Mouse (Mus musculus): Measurements from ENCODE around the gene Gm10382.

Gm10382 gene

GRCm38 (mm10) chr5:125392977-125393621 is 4.0 kb downstream of the Gm10382 start:
- in situ Hi-C loops (cut with MboI, MseI): no loop called here

GRCm38 (mm10) chr5:125393622-125394603 is 4.8 kb downstream of the Gm10382 start:
- in situ Hi-C loops (cut with MboI, MseI): no loop called here

GRCm38 (mm10) chr5:125395008-125395407 is 5.9 kb downstream of the Gm10382 start:
- in situ Hi-C loops (cut with MboI, MseI): no loop called here

- in situ Hi-C loops (cut with MboI, MseI): no loop called here
These were observed 11.8 kb downstream of the Gm10382 start for GRCm38 (mm10) chr5:125400903-125401302.

- in situ Hi-C loops (cut with MboI, MseI): no loop called here
These were observed 13.4 kb downstream of the Gm10382 start for GRCm38 (mm10) chr5:125402476-125402875.

- in situ Hi-C loops (cut with MboI, MseI): no loop called here
These were observed 13.9 kb downstream of the Gm10382 start for GRCm38 (mm10) chr5:125402991-125403390.

- in situ Hi-C loops (cut with MboI, MseI): no loop called here
These were observed 14.7 kb downstream of the Gm10382 start for GRCm38 (mm10) chr5:125403481-125404465.

- in situ Hi-C loops (cut with MboI, MseI): no loop called here
These were observed 15.4 kb downstream of the Gm10382 start for GRCm38 (mm10) chr5:125404536-125404902.

- in situ Hi-C loops (cut with MboI, MseI): loop anchor here in 1 of 2 experiments (5.0 kb wide), 1 partner anchor 37 kb away; the partner anchor contains the start of gene Bri3bp
These were observed 15.9 kb downstream of the Gm10382 start for GRCm38 (mm10) chr5:125404903-125405545.

- in situ Hi-C loops (cut with MboI, MseI): loop anchor here in 1 of 2 experiments (5.0 kb wide), 1 partner anchor 37 kb away; the partner anchor contains the start of gene Bri3bp
These were observed 16.6 kb downstream of the Gm10382 start for GRCm38 (mm10) chr5:125405546-125406248.

- in situ Hi-C loops (cut with MboI, MseI): loop anchor here in 1 of 2 experiments (5.0 kb wide), 1 partner anchor 36 kb away; the partner anchor contains the start of gene Bri3bp
These were observed 17.3 kb downstream of the Gm10382 start for GRCm38 (mm10) chr5:125406322-125407016.

GRCm38 (mm10) chr5:125407020-125407830 is 18.1 kb downstream of the Gm10382 start:
- in situ Hi-C loops (cut with MboI, MseI): loop anchor here in 1 of 2 experiments (5.0 kb wide), 1 partner anchor 35 kb away; the partner anchor contains the start of gene Bri3bp

GRCm38 (mm10) chr5:125407910-125408575 is 18.9 kb downstream of the Gm10382 start:
- in situ Hi-C loops (cut with MboI, MseI): loop anchor here in 1 of 2 experiments (5.0 kb wide), 1 partner anchor 34 kb away; the partner anchor contains the start of gene Bri3bp

- in situ Hi-C loops (cut with MboI, MseI): loop anchor here in 1 of 2 experiments (5.0 kb wide), 1 partner anchor 33 kb away; the partner anchor contains the start of gene Bri3bp
These were observed 19.7 kb downstream of the Gm10382 start for GRCm38 (mm10) chr5:125408842-125409241.

GRCm38 (mm10) chr5:125409348-125410090 is 20.4 kb downstream of the Gm10382 start:
- in situ Hi-C loops (cut with MboI, MseI): loop anchor here (5.0 kb wide), 2 partner anchors 33 to 63 kb away; partner anchors contain the start of gene Bri3bp (in 1 of the 2)

- in situ Hi-C loops (cut with MboI, MseI): loop anchor here in 1 of 2 experiments (5.0 kb wide), 1 partner anchor 60 kb away; no protein-coding TSS in a partner anchor
These were observed 22.9 kb downstream of the Gm10382 start for GRCm38 (mm10) chr5:125411972-125412530.
